Mouse (Mus musculus) adipocyte (in vitro differentiated cells): Measurements from ENCODE around the gene Cracr2b.

Experiments used
- DNase-seq: peaks from one replicate; pipeline ENCODE4 v3.0.0-alpha.2; 2016; ENCODE audit warnings: low spot score

Cracr2b gene

DNA sequence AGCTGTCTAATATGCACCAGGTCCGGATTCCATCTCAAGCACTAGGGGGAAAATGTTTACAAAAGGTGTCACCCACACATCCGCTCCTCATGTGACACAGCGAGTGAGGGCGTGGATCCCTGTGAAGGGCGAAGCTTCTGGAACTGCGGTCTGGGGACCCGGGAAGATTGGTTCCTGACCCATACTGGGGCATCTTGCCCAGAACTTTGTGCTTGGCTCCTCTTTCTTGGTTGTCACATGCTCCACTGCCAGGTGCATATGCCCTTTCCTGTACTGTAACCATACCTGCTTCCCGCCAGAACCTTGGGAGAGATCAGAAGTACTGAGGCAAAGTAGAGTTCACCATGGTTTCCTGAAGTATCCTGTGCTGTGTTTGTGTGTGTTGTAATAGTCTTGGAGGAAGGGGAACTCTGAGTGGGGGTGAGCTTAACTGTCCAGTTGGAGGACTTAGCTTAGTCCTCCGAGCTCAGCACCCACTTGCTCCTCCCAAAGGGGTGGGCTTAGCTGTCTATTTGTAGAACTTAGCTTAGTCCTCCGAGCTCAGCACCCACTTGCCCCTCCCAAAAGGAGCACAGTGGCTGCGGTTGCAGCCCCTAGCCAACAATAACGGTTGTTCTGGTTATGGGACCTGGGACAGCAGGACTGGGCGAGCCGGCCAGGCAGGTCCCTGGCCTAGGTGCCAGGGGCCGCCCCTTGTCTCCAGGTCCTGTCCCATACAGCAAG, at the start of gene Cracr2b:
Gene Cracr2b (plus strand): TSS at position 704 of the 723 bp plus-strand sequence.
- DNase-seq: peak; percentile 73

DNA sequence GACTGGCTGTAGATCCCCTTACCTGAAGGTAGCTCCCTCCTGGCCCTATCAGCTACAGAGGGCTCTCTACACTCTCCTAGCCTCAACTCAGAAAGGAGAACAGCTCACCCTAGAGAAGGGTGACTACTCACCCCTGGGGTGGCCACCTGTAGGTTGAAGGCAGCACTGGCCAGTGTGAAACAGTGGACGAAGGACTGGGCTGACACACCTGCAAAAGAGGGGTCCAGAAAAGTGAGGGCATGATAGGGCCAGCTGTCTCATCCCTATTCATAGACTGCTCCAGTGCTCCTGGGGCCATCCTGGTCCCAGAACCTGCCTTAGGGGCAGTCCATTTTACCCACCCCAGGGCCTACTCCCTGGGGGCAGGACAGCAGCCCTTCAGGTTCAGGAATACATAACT, 49.2 kb upstream of the Cracr2b start:
- DNase-seq: no peak

DNA sequence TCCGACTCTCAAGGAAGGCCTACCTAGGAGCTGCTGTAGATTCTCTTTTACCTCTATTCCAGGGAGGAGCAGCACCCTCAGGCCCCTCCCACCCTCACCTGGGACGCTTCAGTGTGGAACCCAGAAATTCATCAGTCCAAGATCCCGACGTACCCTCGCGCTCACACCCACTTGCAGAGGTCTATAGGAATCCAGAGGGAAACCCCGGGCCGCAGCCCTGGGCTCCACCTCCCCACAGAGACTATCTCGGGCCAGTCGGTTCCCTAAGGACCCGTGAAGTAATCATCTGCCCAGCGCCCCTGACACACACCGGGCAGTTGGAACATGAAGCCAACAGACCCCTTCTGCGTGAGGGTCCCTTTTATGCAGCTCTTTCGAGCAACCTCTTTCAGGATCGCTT, 47.6 kb upstream of the Cracr2b start:
- DNase-seq: no peak

DNA sequence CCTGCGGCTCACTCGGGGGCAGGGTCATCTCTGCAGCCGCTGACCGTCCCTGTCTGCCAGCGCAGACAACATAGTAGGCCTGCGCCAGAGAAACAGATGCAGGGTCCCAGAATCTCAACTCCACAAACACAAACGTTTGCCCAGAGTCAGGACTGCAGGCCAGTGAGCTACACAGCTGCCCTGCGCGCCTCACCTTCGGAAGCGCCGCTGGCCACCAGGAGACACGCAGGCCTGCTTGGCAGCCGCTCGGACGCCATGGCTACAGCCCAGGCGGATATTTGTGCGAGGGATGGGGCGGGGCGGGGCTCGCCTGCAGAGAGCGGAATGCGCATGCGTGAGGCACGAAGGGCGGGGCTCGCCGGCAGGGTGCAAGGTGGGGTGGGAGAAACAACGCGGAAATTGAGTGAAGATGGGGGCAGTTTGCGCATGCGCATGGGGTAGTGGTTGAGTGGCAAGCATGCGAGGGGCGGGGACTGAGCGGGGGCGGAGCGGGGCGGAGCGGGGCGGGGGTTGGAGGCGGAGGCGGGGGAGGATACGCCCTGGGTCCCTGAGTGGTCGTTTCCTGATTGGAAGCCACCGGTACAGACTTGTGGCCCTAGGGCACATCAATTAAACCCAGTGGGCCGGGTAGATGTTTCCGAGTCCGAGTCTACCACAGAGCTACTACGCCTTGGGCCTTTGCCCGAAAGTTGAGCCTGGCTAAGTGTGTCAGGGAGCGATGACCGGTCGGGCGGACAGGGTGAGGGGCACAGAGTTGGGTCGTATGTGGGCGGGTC, 46.9 kb upstream of the Cracr2b start, which contains the start of gene Gatd1:
Gene Gatd1 (minus strand): TSS at position 328 of the 776 bp plus-strand sequence.
- peak; percentile 98 for DNase-seq

DNA sequence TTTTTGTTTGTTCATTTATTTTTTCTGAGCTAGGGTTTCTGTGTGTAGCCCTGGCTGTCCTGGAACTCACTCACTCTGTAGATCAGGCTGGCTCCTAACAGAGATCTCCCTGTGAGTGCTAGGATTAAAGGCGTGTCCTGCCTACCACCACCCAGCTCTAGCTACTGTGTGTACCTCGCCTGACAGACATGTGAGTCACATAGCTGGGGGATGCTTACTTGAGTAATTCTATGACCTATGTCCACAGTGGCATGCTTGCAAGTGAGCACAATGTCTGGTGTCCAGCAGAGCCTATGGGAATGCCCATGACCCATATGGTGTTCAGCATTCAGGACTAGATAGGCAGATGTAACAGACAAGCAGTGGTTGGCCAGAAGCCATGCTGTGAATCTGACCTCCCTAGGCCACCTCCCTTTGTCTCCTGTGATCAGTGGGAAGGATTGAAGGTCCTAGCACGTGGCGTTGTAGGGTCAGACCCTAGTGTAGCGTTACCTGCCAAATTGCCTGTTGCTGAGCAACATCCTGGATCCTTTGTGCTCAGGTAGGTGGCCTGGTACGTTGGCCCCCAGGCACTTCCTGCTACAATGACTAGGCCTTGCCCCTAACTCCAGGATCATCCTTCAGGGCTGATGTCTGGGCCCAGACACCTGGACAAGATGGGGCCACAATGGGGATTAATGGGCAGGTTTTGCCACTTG, 44.6 kb upstream of the Cracr2b start:
- no peak for DNase-seq

DNA sequence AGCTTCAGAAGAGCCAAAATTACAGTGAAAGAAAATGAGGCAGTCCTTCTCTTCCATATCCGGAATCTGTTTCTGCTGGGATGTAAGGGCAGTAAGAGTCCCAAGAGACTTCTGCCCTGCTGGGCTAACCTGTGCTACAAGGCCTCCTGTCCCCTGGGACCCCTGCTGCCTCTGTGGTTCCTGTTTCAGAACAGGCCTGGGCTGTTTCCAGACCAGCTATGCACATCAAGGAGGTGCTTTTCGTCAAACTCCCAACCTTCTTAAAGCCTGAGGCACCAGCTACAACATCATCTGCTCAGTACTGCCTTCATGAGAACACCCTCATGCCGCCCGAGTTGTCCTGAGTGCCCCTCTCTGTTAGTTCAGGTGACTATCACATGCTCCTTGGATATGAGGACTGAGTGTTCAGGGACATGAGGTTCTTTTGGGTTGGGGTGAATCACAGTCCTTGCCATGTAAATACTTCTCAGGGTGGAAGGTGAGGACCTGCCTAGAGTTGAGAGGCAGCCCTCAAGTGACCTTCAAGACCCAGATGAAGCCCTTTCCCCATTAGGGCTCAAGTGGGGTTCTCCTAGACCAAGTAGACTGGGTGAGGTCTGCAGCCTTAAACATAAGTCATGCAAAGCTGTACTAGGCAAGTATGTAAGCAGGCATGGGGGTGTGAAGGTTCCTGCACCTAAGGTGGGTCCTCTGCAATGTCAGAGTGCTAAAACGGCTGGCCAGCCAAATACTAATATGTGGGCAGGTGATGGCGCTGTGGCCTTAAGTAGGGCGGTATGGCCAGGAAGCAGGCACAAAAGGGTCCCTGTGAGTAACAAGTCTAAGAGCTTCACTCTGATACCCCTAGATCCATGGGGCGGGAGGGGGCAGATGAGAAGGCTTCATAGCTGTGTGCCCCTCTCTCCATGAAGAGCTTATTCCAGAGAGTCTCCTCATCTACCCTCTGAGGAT, 42.9 kb upstream of the Cracr2b start:
- no peak for DNase-seq

DNA sequence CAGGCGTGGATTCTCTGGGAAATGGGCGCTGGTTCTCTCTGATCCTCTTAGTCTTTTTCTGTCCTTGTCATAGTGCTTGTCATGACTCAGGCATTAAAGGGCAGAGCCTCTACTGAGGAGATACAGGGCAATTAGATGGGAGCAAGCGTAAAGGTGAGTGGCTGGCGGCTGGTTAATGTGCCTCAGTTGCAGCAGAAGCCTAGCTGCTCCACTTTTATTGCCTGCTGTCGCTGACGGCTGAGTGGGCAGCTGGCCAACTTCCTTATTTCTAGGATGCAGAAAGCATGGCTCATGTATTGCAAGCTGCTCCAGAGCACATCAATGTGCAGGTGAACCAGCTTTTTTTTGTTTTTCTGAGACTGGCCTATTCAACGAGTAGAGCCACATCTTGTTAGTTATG, 41.9 kb upstream of the Cracr2b start:
- no peak for DNase-seq

DNA sequence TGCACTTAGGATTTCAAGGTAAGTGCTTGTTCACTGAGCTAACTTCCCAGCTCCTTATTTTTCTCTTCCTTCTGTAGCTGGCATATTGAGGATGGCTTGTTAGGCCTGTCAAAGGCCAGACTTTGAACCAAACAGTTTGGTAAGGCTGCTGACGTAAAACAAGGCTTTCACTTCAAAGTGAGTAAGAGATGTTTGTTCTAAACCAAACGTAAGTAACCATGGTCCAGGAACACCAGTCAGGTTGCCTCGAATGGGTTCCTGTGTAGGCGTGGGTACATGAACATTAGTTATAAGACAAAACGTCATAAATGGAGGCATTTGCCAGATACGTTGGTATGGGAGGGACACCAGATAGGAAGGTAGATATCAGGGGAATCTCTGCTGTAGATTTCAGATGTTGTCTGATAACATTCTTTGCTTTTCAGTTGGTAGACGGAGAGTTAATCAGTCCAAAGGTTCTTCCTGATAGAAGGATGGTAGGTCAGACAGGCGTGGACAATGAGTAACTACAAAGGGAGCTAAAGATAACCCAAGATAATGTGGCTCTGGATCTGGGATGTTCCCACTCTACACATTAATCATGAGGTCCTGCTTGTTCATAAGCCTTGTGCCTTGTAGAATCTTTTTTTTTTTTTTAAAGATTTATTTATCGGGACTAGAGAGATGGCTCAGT, 40.7 kb upstream of the Cracr2b start:
- DNase-seq: no peak

DNA sequence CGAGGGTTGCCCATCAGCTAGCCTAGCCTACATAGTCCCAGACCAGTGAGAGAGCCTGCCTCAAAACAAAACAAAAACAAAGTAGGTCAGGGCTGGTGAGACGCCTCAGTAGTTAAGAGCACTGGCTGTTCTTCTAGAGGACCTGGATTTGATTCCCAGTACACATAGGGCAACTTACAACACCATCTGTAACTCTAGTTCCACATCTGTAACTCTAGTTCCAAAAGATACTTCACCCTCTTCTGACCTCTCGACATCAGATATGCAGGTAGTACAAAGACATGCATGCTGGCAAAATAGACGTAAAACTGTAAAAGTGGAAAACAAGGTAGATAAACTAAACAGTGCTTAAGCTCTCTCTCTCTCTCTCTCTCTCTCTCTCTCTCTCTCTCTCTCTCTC, 37.1 kb upstream of the Cracr2b start:
- DNase-seq: no peak

DNA sequence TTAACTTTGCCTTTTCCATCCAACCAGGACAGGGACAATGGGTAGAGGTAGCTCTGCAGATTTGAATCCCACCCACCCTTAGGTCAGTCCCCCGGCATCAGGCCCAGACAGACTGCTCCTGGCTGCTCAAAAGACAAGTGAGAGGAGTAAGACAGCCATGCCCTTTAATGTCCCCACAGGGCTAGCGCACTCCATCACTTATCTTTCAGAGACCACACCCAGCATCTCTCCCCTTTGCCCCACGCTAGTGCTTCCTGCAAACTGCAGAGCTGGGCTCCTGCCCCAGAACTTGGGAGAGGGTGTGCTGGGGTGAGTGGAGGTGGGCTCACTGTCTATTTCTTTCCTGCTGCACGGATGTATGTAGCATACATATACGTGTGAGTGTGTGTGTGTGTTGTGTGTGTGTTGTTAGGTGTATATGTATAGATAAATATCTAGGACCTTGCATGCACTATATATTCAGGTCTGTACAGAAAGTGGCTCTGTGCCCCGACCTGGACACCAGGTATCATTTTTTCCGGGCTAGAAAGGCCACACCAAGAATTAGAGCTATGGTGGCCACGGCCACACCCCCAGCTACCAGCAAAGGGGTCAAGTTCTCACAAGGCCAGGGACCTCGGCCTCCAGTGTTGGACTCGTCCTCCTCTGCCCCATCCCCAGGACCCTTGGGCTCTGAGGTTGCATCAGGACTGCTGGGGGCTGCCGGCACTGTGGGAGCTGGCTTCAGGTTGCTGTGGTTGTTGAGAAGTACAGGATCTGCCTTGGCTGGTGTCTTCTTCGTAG, 33.8 kb upstream of the Cracr2b start:
- no peak for DNase-seq

DNA sequence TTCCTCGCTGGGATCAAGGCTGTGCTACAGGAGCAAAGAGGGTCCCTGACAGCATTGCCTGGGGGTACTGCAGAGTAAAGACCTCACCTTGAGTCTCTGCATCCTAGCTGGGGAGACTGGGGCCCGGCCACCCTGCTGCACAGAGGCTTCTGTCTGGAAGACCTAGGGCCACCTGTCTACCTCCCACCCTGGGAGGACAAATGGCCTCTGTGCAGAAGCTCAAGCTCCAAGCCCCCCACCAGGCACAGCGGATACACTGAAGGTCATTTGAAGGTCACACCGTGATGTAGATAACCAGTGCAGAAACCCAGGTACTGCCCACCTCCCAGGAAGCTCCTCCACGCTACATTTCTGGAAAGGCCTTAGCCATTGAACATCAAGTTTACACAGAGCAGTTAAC, 32.2 kb upstream of the Cracr2b start:
- no peak for DNase-seq

DNA sequence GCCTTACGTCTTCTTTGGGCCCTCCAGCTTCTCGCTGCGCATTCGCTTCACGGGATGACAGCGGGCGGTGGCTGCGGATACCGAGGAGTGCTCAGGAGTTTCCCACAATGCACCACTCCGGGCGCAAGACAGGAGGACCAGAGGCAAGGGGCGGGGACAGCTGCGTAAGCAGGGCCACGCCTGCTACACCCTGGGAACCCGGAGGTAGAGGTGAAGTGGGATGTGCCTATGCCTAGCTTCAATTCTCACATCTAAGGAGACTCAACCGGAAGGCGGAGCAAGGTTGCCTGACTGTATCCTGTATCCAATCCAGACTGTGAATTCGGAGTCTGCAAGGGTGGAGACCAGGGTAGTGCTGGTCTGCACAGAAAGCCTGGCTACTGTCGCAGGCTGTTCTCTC, 31.6 kb upstream of the Cracr2b start, which contains the start of gene Cend1:
Gene Cend1 (minus strand): TSS at position 182 of the 400 bp plus-strand sequence.
- no peak for DNase-seq

DNA sequence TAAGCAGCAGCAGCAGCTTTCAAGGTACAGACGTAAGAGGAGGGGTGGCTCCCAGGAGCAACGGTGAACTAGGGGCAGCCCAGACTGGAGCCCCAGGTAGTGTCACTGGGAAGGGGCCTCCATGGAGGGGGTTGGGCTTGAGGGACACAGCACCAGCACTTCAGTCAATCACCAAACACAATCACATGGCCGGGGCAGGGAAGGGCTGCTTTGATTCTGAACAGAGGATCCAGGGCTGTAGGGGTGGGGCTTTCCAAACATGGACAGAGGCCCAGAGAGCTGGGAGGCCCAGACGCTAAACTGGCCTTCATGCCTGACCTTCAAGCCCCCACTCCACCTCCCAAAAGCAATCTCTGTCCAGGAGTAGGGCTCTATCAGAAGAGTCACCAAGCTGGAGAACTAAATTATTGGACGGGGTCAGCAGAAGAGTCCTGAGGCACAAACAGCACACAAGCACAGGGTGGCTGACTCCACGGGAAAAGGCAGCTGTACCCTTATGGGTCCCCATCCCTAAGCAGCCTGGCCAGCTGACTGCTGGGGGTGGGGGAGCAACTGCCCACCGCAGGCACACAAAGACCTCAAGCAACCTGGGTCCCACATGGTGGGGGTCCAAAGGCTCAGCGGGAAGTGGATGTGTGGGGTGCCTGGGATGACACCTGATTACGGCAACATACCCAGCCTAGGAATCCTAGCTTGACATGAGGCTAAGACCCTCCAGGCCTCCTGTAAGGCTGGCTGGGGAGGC, 30.9 kb upstream of the Cracr2b start:
- no peak for DNase-seq

DNA sequence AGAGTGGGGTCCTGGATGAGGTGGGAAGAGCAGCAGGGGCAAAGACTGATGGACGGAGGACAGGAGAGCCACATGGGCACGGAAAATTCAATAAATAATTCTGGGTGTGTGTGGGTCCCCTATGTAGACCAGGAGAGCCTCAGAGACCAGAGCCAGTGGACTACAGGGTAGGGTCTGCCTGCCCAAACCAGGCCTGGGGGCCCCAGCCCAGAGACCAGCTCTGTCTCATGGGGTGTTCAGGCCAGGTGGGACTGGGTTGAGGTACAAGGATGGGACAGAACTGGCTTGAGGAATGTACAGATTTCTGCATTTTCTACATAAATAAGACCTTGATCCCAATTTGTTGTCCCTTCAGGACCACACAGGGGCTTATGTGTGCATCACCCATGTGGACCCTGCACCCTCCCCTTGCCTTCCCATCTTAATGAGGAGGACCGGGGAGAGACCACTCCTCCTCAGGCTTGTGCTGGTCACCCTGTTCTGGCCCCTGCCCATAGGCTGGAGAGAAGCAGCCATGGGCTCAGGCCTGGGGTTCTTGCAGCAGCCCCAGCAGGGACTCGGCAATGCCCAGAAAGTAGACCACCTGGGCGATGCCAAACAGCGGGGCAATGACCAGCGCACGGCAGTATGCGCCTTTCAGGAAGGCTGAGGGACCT, 30.2 kb upstream of the Cracr2b start:
- no peak for DNase-seq

DNA sequence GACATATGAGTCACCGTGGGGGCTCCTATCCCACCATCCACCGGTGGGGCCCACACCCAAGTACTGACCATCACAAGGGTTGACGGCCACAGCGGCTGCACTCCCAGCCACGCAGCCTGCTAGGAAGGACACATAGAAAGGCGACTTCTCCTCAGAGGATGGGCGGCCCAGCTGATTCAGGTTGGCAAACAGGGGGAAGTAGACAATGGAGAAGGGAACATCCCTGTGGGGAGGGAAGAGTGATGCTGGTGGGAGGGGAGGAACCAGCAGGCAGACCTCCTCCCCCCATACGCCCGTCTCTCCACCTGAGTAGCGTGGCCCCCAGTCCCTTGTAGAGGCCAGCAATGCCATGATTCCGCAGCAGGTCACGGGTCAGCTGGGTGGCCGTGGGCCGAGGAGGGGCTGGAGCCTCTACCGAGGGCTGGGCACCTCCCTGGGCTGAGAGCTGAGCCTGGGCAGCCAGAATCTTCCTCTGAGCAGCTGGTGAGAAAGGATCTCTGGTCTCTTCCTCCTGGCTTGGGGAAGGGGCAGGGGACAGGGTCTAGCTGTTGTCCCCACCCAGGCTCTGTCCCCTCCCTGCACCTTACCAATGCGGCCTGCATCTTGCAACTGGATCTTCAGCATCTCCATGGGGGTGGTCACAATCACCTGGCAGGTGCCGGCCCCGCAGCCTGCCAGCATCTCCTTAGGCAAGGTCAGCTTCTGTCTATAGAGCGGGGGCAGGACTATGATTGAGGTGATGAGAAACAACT, 29.3 kb upstream of the Cracr2b start:
- DNase-seq: no peak

DNA sequence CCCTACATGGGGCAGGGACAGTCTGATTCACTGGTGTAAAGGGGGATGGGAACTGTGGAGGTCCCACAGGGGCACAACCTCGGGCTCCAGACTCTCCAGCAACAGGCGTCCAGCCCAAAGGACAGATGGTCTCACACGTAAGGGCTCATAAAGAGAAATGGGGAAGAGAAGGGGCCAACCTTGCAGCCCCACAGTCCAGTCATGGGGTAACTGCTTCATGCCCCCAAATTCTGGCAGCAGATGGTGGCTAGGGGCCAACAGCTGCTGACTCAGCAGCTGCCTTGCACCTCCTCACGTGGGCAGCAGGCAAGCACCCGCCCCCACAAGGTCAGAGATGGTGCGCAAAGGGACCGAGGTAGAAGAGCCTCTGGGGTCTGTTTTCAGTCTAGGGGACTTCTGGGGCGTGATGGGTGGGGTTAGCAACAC, 28.7 kb upstream of the Cracr2b start:
- DNase-seq: no peak

DNA sequence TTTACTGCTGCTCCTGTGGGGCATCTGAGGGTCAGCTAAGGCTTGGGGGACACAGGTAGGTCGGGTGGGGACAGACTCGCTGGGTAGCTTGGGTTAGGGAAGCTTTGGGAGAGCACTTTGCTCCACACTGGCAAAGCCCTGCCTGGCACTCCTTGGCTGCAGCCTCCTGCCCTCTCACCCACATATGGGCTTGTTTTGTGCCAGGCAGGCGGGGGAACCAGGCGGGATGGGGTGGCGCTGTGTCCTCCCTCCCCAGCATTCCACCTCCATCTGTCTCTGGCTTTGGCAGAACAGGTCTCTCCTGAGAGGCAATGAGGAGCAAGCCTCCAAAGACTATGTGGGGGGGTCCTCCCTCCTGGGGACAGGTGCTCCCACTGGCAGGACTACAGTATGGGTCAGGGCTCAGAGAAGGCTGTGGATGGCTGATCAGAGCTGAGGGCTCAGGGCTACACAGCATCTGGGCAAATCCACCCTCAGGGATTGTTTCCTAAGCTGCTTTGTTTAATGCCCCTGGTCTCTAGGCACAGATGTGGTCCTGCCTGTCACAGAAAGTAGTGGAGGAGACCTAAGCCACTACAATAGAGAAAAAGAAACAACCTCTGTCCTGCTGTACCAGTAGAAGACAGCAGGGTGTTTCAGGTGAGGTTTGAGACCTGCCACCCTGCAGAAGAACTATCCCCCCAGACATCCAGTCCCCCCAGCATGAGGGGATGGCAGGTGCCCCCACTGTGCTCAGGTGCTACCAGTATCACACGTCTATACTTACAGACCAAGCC, 28.0 kb upstream of the Cracr2b start:
- peak; percentile 73 for DNase-seq
